Mouse (Mus musculus): Measurements from ENCODE around the gene Adm. TPM values are rescaled to one million over a fixed set of nuclear protein-coding genes. Genes with fewer than 3 reads are reported as not detected.
A peak's percentile ranks its signal among the peaks of the same experiment; 100 is the strongest.

Gene Adm
- total RNA-seq, 2 experiments from 2014 or later = 9.8 to 15.5 TPM

- intact Hi-C loops (cut with DNase I) = loop anchor here (5.0 kb wide), 2 partner anchors 153 to 362 kb away; no protein-coding TSS in a partner anchor
- no peak for DNase-seq
Observed at GRCm38 (mm10) chr7:110649133-110649987, 21.9 kb downstream of the Adm start.

- intact Hi-C loops (cut with DNase I) = no loop called here
Observed at GRCm38 (mm10) chr7:110650491-110650890, 23.0 kb downstream of the Adm start.

GRCm38 (mm10) chr7:110651091-110651490, 23.6 kb downstream of the Adm start:
- intact Hi-C loops (cut with DNase I) = no loop called here
- no peak for DNase-seq

More at GRCm38 (mm10) chr7:110650491-110650890, 23.0 kb downstream of the Adm start:
- no peak for DNase-seq

GRCm38 (mm10) chr7:110655230-110655629, 27.8 kb downstream of the Adm start:
- intact Hi-C loops (cut with DNase I) = no loop called here
- DNase-seq = no peak

GRCm38 (mm10) chr7:110655966-110656365, 28.5 kb downstream of the Adm start:
- DNase-seq = no peak
- intact Hi-C loops (cut with DNase I) = no loop called here

- DNase-seq = no peak
- intact Hi-C loops (cut with DNase I) = no loop called here
Observed at GRCm38 (mm10) chr7:110658378-110658928, 31.0 kb downstream of the Adm start.

GRCm38 (mm10) chr7:110666537-110666936, 39.1 kb downstream of the Adm start:
- DNase-seq = no peak
- intact Hi-C loops (cut with DNase I) = no loop called here

- intact Hi-C loops (cut with DNase I) = no loop called here
- DNase-seq = peak; percentile 61 to 76
Observed at GRCm38 (mm10) chr7:110668247-110668646, 40.8 kb downstream of the Adm start.

GRCm38 (mm10) chr7:110668756-110669155, 41.3 kb downstream of the Adm start:
- peak; percentile 33 to 37 for DNase-seq
- intact Hi-C loops (cut with DNase I) = no loop called here

- intact Hi-C loops (cut with DNase I) = no loop called here
- no peak for DNase-seq
Observed at GRCm38 (mm10) chr7:110671121-110671680, 43.7 kb downstream of the Adm start.

Other genes with a start within 250 kb of the Adm start
- 10 to 100 TPM; 47.4 to 54.3 TPM for gene Sbf2, start 12.7 kb upstream of the Adm start, total RNA-seq (2021)
- gene Ampd3, start 140.5 kb downstream of the Adm start, total RNA-seq (2021) = 10 to 100 TPM; 41.2 to 41.7 TPM
- gene Rnf141, start 216.8 kb downstream of the Adm start, total RNA-seq (2021) = 10 to 100 TPM; 36.8 to 44.0 TPM
- 10 to 100 TPM; 21.5 to 22.8 TPM for gene Lyve1, start 235.6 kb downstream of the Adm start, total RNA-seq (2021)

All from heart, postnatal 14 days (tissue).